In the genomic region with DNA sequence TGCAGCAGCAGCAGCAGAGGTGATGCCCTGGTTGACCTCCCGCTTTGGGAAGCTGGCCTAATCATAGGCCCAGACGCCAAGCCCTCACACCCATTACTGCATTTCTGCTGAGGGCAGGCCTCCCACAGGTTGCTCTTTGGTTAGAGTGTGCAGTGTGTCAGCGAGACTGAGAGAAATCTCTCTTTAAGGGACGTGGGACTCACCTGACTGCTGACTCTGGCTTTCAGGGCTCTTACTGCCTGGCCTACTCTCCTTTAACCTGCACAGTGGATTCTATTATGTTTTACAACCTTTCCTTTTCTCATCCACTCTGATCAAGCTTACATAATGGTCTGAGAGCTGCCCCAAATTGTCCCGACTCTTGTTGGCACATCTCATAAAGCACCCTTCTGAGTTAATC, we compare ENCODE assay signal across 16 mouse cellular contexts.
"Had no signal": no experiment of that assay in that cellular context is flagged by ENCODE, and none has a peak within 500 bp of the region (broad histone marks: within the 10 kb centered on the region; RNA-seq: fewer than 3 reads in every experiment).

No protein-coding gene starts in this region.

- H3K4me1 ChIP-seq: liver, embryonic 12.5 days; neural tube, embryonic 12.5 days had no signal

- ATAC-seq: liver, embryonic 12.5 days had no signal

- H3K36me3 ChIP-seq: liver, embryonic 12.5 days; midbrain, embryonic 10.5 days; neural tube, embryonic 12.5 days had no signal

- DNase-seq: lung, adult 18-20 months; lung, embryonic 14.5 days; lung, postnatal 10 days; lung, postnatal 4 days; right cerebral cortex, adult 18-20 months; right cerebral cortex, postnatal 25 days; right cerebral cortex, postnatal 4 days; spleen, adult 18-20 months; thymus, adult 18-20 months; thymus, postnatal 14 days; thymus, postnatal 36 days had no signal

- H3K27ac ChIP-seq: liver, embryonic 12.5 days; liver, embryonic 14.5 days; midbrain, embryonic 10.5 days; neural tube, embryonic 12.5 days had no signal

- H3K4me2 ChIP-seq: liver, embryonic 12.5 days; lung, embryonic 14.5 days; neural tube, embryonic 12.5 days had no signal

- H3K9me3 ChIP-seq: liver, embryonic 12.5 days; midbrain, embryonic 10.5 days; neural tube, embryonic 12.5 days had no signal

- H3K9ac ChIP-seq: liver, embryonic 12.5 days; liver, embryonic 14.5 days; lung, embryonic 14.5 days; neural tube, embryonic 12.5 days had no signal

- H3K4me3 ChIP-seq: liver, embryonic 12.5 days; midbrain, embryonic 10.5 days; myocyte; neural tube, embryonic 12.5 days had no signal

- H3K27me3 ChIP-seq: liver, embryonic 12.5 days; neural tube, embryonic 12.5 days had no signal
